Mouse (Mus musculus): ENCODE measurements at regions not wholly inside any gene's neighbourhood (a gene's known extent, or its start where the extent isn't known, plus 50 kb on each side); places are given as distances from the start of the nearest gene placed in this dataset.
A peak's percentile ranks its signal among the peaks of the same experiment; 100 is the strongest.

GRCm38 (mm10) chr2:115488465-115488864, 93.1 kb upstream of the BC052040 start:
- H3K9me3 ChIP-seq = no peaks in the 10 kb centered on the region
- ATAC-seq (ENCODE audit: low FRiP score, low read depth) = no peak
- H3K9ac ChIP-seq = no peak overlapping the region
- WGBS = 76% methylated on average over 4 of the region's 4 CpGs
- no peaks in the 10 kb centered on the region for H3K27me3 ChIP-seq (replicated peaks)
- H3K36me3 ChIP-seq = no peaks in the 10 kb centered on the region
- H3K27ac ChIP-seq = no peak overlapping the region
- no peaks in the 10 kb centered on the region for H3K4me1 ChIP-seq
- H3K4me2 ChIP-seq (replicated peaks) = no peak overlapping the region
- no peak overlapping the region for H3K4me3 ChIP-seq

DNA sequence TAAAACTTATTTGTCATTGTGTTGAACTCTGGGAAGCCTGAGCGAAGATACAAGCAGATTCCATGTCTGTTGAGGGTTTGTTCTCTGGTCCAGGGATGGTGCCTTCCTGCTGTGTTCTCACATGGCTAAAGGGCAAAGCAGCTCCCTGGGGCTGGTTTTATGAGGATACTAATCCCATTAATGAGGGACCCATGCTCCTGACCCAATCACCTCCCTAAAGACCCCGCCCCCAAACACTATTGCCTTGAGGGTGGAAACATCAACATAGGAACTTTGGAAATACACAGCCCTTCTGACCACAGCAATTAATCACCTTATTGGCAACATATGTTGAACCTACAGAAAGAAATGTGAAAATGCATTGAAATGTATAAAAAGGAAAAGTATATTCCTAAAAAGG, 88.5 kb upstream of the BC052040 start:
- no peaks in the 10 kb centered on the region for H3K4me1 ChIP-seq
- H3K27ac ChIP-seq = no peak overlapping the region
- no peak for ATAC-seq (ENCODE audit: low FRiP score, low read depth)
- H3K27me3 ChIP-seq (replicated peaks) = no peaks in the 10 kb centered on the region
- no peaks in the 10 kb centered on the region for H3K9me3 ChIP-seq
- no peak overlapping the region for H3K9ac ChIP-seq
- H3K36me3 ChIP-seq = no peaks in the 10 kb centered on the region
- no peak overlapping the region for H3K4me2 ChIP-seq (replicated peaks)
- WGBS = 33% methylated on average over 2 of the region's 2 CpGs
- H3K4me3 ChIP-seq = no peak overlapping the region

GRCm38 (mm10) chr2:115499904-115500303, 81.6 kb upstream of the BC052040 start:
- 86% methylated on average over 2 of the region's 2 CpGs for WGBS
- Histone ChIP-seq H3K4me1 (no peaks in the 10 kb centered on the region), H3K4me3 (no peak overlapping the region), H3K9ac (no peak overlapping the region), H3K27me3 (replicated peaks) (no peaks in the 10 kb centered on the region), H3K9me3 (no peaks in the 10 kb centered on the region), H3K27ac (no peak overlapping the region), H3K36me3 (no peaks in the 10 kb centered on the region), H3K4me2 (replicated peaks) (no peak overlapping the region)
- ATAC-seq (ENCODE audit: low FRiP score, low read depth) = no peak

DNA sequence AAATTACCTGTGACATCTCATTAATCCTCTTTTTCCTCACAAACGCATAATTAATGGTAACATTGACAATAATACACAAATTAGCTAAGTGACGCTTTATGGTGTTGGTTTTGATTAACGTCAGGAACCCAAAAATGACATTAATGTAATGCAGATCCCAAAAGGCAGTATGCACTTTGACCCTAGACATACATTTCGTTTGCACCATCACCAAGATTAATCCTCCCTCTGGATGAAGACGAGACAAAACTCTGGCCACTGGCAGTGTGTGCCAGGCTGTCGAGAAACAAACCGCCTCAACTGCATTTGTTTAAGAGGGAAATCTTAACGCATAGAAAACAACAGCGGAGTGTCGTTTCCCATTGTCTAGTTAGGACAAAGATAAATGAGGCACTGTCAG, 72.0 kb upstream of the BC052040 start:
- peaks cover 13% of the 10 kb centered on the region for H3K4me1 ChIP-seq
- no peak overlapping the region for H3K4me3 ChIP-seq
- ATAC-seq (ENCODE audit: low FRiP score, low read depth) = no peak
- 20% methylated on average over 10 of the region's 10 CpGs for WGBS
- no peak overlapping the region for H3K9ac ChIP-seq
- no peak overlapping the region for H3K27ac ChIP-seq
- peak overlapping the region; percentile 16; the same call in 1 of the 2 replicates for H3K4me2 ChIP-seq (replicated peaks)
- no peaks in the 10 kb centered on the region for H3K27me3 ChIP-seq (replicated peaks)
- H3K36me3 ChIP-seq = no peaks in the 10 kb centered on the region
- H3K9me3 ChIP-seq = no peaks in the 10 kb centered on the region

DNA sequence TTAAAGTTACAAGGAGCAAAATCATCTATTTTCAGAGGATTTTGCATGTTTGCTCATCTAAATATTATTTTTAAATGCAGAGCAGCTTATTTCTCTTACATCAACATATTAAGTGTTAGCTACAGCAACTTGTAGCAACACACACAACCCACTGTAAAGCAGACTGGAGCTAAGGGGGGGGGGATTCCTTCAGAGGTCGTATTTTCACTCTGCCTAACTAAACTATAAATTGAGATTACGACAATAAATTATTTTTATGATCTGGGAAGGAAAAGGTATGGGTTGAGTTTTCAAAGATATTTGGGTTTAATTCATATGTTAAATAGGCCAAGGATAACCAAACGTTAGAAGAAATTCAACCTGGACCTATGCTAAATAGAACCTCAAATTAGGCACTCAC, 70.4 kb upstream of the BC052040 start:
- WGBS = 37% methylated on average over 3 of the region's 3 CpGs

DNA sequence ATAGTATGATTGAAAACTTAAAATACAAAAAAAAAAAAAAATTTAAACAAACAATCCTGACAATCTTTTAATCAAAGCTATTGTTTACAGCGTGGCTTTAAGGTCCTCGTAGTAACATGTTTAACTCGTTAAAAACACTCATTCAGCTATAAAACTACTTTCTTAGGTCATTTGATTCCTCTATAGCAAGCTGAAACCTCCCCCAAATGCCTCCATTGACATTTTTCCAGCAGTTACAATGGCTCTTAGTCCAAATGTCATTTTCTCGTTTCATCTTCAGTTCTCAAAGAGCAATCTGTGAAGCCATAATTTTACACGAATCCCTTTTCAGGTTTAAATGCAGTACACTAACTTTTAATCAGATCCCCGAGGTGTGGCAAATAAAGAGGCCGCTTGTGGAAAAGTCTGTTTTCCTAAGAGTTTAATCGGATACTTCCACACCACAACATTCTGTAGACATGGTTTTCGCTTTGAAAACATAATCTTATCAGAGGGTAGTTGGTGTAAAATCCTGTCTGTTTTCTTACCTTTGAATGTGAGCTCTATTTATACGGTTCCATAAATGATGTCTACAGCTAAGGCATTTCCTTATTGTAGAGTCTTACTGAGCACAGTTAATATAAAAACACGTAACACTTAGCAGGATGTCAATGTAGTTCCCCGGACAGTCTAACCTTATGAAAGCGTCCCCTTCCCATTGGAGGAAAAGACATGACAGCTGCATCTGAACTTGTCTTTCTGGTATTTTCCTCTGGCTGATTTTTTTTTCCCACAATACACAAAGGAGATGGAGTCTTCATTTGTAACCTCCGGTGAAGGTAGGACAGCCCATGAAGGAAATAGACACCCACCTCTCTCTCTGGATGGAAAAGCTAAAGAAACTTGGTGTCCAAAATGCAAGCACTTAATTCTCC, 69.6 kb upstream of the BC052040 start:
- Histone ChIP-seq H3K27ac (no peak overlapping the region), H3K36me3 (no peaks in the 10 kb centered on the region), H3K4me1 (peaks cover 19% of the 10 kb centered on the region), H3K9me3 (no peaks in the 10 kb centered on the region), H3K9ac (no peak overlapping the region), H3K27me3 (replicated peaks) (no peaks in the 10 kb centered on the region), H3K4me2 (replicated peaks) (no peak overlapping the region), H3K4me3 (no peak overlapping the region)
- no peak for ATAC-seq (ENCODE audit: low FRiP score, low read depth)
- 58% methylated on average over 14 of the region's 14 CpGs for WGBS

More for the DNA sequence above, 70.4 kb upstream of the BC052040 start:
- Histone ChIP-seq H3K9ac (no peak overlapping the region), H3K4me3 (no peak overlapping the region), H3K27me3 (replicated peaks) (no peaks in the 10 kb centered on the region), H3K27ac (no peak overlapping the region), H3K4me1 (peaks cover 19% of the 10 kb centered on the region), H3K36me3 (no peaks in the 10 kb centered on the region), H3K4me2 (replicated peaks) (no peak overlapping the region), H3K9me3 (no peaks in the 10 kb centered on the region)
- ATAC-seq (ENCODE audit: low FRiP score, low read depth) = no peak

GRCm38 (mm10) chr2:115512891-115513290, 68.6 kb upstream of the BC052040 start:
- Histone ChIP-seq H3K36me3 (no peaks in the 10 kb centered on the region), H3K9me3 (no peaks in the 10 kb centered on the region), H3K9ac (no peak overlapping the region), H3K4me1 (peaks cover 19% of the 10 kb centered on the region), H3K27me3 (replicated peaks) (no peaks in the 10 kb centered on the region), H3K4me3 (no peak overlapping the region), H3K4me2 (replicated peaks) (no peak overlapping the region), H3K27ac (no peak overlapping the region)
- WGBS = 39% methylated on average over 8 of the region's 8 CpGs
- ATAC-seq (ENCODE audit: low FRiP score, low read depth) = no peak

DNA sequence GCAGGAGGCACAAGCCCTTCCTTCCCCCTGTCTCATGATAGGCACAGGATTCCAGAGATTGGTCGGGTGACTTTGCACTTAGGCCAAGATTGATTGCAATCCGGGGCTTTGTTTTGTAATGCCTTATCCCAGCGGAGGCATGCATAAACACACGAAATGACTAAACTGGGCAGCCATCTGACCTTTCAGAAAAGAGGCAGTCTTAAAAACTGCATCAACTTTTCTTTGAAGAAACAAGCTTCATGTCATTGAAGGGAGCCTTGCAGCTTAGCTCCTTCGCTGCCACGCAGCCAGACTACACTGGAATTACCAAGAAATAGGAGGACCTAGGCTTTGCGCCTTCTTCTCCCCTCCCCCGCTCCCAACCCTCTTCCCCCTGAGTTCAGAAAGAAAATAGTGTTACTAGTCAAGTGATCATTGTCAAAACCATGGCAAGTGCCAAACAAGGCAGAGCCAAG, 67.7 kb upstream of the BC052040 start:
- H3K27ac ChIP-seq = no peak overlapping the region
- no peak overlapping the region for H3K4me3 ChIP-seq
- no peak for ATAC-seq (ENCODE audit: low FRiP score, low read depth)
- no peak overlapping the region for H3K9ac ChIP-seq
- peak overlapping the region; percentile 37 for H3K4me2 ChIP-seq (replicated peaks)
- WGBS = 4% methylated on average over 8 of the region's 8 CpGs
- no peaks in the 10 kb centered on the region for H3K9me3 ChIP-seq
- H3K36me3 ChIP-seq = no peaks in the 10 kb centered on the region
- H3K27me3 ChIP-seq (replicated peaks) = no peaks in the 10 kb centered on the region
- H3K4me1 ChIP-seq = peaks cover 19% of the 10 kb centered on the region

DNA sequence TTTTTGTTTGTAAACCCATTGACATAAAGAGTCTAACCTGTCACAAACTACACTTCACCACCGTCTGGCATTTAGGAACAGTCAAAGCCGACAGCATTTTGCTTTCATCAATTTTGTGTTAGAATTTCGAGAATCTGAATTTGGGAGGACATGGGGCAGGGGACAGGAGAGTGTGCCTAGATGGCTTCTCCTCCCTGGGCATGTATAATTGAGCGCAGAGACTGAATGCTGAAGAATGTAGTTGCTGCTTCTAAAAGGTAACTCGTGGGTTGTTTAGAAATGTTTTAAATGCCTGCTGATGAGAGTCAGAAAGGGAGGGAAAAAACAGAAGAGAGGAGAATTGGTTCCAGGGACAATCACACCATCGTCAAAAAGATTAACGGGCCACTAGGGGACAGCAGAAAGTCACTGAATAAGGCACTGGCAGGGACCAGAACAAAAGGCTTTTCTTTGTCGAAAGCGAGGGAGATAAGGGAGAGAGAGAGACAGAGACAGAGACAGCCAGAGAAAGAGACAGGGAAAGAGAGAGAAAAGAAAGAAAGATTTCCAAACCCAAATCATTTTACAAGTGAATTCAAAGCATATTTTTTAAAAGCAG, 66.6 kb upstream of the BC052040 start:
- ATAC-seq (ENCODE audit: low FRiP score, low read depth) = peak; percentile 77; the same call in 1 of the 2 replicates
- Histone ChIP-seq H3K4me1 (peaks cover 14% of the 10 kb centered on the region), H3K9me3 (no peaks in the 10 kb centered on the region), H3K36me3 (no peaks in the 10 kb centered on the region), H3K27me3 (replicated peaks) (no peaks in the 10 kb centered on the region), H3K4me2 (replicated peaks) (peak overlapping the region; percentile 31), H3K4me3 (no peak overlapping the region), H3K27ac (no peak overlapping the region), H3K9ac (0 out of 2 replicates have a peak overlapping the region, but pooled peaks have one; percentile 13)
- WGBS = 7% methylated on average over 9 of the region's 9 CpGs

DNA sequence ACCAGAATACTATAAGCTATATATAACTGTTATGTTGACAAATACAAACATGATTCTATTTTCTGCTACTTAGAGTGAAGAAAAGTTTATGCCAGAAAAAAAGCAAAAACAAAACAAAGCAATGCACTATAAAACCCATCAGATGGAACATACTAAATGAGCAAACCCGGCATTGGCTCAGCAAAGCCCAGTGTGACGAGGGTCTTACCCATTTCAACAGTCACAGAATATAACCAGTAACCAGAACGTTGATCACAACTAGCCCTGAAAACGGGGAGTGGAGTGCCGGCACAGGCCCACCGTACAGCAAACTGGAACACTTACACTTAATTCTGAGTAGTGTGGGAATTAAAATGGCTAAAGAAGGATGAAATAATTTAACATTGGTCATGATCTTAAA, 66.0 kb upstream of the BC052040 start:
- Histone ChIP-seq H3K9ac (no peak overlapping the region), H3K4me1 (peaks cover 10% of the 10 kb centered on the region), H3K9me3 (no peaks in the 10 kb centered on the region), H3K27ac (no peak overlapping the region), H3K4me2 (replicated peaks) (no peak overlapping the region), H3K36me3 (no peaks in the 10 kb centered on the region), H3K27me3 (replicated peaks) (no peaks in the 10 kb centered on the region), H3K4me3 (no peak overlapping the region)
- WGBS = 69% methylated on average over 6 of the region's 6 CpGs
- ATAC-seq (ENCODE audit: low FRiP score, low read depth) = peak; percentile 56; the same call in 1 of the 2 replicates

GRCm38 (mm10) chr2:115516824-115517223, 64.7 kb upstream of the BC052040 start:
- Histone ChIP-seq H3K4me2 (replicated peaks) (no peak overlapping the region), H3K9me3 (no peaks in the 10 kb centered on the region), H3K9ac (no peak overlapping the region), H3K4me3 (no peak overlapping the region), H3K36me3 (no peaks in the 10 kb centered on the region), H3K27ac (no peak overlapping the region), H3K4me1 (peaks cover 10% of the 10 kb centered on the region), H3K27me3 (replicated peaks) (no peaks in the 10 kb centered on the region)
- WGBS = 54% methylated on average over 2 of the region's 2 CpGs
- no peak for ATAC-seq (ENCODE audit: low FRiP score, low read depth)

DNA sequence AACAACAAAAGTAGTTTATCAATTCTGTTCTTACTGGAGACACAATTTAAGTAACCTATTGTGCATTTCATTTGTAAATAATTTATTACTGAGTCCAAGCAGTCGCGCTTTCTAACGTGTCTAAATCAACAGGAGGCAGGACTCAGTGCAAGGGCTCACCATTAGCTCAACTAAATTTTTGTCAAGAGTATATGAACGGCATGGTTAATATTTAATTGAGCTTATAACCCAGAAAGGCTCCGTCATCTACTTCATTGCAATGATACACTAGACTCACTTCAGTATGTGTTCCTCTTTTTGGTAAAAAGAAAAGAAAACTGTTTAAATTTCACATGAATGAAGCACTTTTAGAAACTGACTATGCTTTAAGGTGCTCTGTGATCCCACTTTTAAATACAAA, 61.5 kb upstream of the BC052040 start:
- ATAC-seq (ENCODE audit: low FRiP score, low read depth) = no peak
- Histone ChIP-seq H3K9me3 (no peaks in the 10 kb centered on the region), H3K27ac (no peak overlapping the region), H3K4me2 (replicated peaks) (no peak overlapping the region), H3K27me3 (replicated peaks) (no peaks in the 10 kb centered on the region), H3K9ac (no peak overlapping the region), H3K4me1 (peaks cover 2% of the 10 kb centered on the region; the same call in 1 of the 2 replicates), H3K4me3 (no peak overlapping the region), H3K36me3 (no peaks in the 10 kb centered on the region)
- WGBS = 58% methylated on average over 5 of the region's 5 CpGs

Data from neural tube, embryonic 12.5 days (tissue).